Mouse (Mus musculus): ENCODE results near the gene Ugt1a9. TPM values are rescaled to one million over a fixed set of nuclear protein-coding genes. Genes with fewer than 3 reads are reported as not detected.

Gene Ugt1a9
- polyA plus RNA-seq, 1 experiment: not detected

- Histone ChIP-seq H3K27me3 (ENCODE audit: control insufficient read depth, insufficient read depth, low read length) (no peaks in the 10 kb centered on the region), H3K4me1 (ENCODE audit: control insufficient read depth, insufficient read depth, insufficient read length) (no peaks in the 10 kb centered on the region), H3K27ac (ENCODE audit: insufficient read depth, low read length) (no peak overlapping the region), H3K4me3 (ENCODE audit: extremely low read depth, insufficient read depth, insufficient read length) (no peak overlapping the region), H3K36me3 (ENCODE audit: control insufficient read depth, insufficient read depth, low read length) (no peaks in the 10 kb centered on the region)
- TF ChIP-seq CTCF (IDR thresholded peaks at IDR 0.05; ENCODE audit: extremely low read depth, insufficient read depth, insufficient read length, insufficient replicate concordance) (no peak), POLR2A (IDR thresholded peaks at IDR 0.05; ENCODE audit: low read depth, low read length) (no peak)
- DNase-seq (ENCODE audit: low read depth in 1 of 2, low spot score in 2 of 2): no peak
- WGBS: 67% methylated on average over 14 of the region's 14 CpGs
Measured at GRCm38 (mm10) chr1:88233421-88234247, 163.0 kb downstream of the Ugt1a9 start.

GRCm38 (mm10) chr1:88234248-88234610 is 163.6 kb downstream of the Ugt1a9 start:
- no peaks in the 10 kb centered on the region for H3K36me3 ChIP-seq (ENCODE audit: control insufficient read depth, insufficient read depth, low read length)
- no peaks in the 10 kb centered on the region for H3K4me1 ChIP-seq (ENCODE audit: control insufficient read depth, insufficient read depth, insufficient read length)
- WGBS: 64% methylated on average over 4 of the region's 4 CpGs
- DNase-seq (ENCODE audit: low read depth in 1 of 2, low spot score in 2 of 2): no peak
- no peak for TF ChIP-seq CTCF (IDR thresholded peaks at IDR 0.05; ENCODE audit: extremely low read depth, insufficient read depth, insufficient read length, insufficient replicate concordance)
- TF ChIP-seq POLR2A (IDR thresholded peaks at IDR 0.05; ENCODE audit: low read depth, low read length): no peak
- H3K27me3 ChIP-seq (ENCODE audit: control insufficient read depth, insufficient read depth, low read length): no peaks in the 10 kb centered on the region
- no peak overlapping the region for H3K4me3 ChIP-seq (ENCODE audit: extremely low read depth, insufficient read depth, insufficient read length)
- H3K27ac ChIP-seq (ENCODE audit: insufficient read depth, low read length): no peak overlapping the region

- Histone ChIP-seq H3K4me1 (ENCODE audit: control insufficient read depth, insufficient read depth, insufficient read length) (no peaks in the 10 kb centered on the region), H3K4me3 (ENCODE audit: extremely low read depth, insufficient read depth, insufficient read length) (no peak overlapping the region), H3K36me3 (ENCODE audit: control insufficient read depth, insufficient read depth, low read length) (no peaks in the 10 kb centered on the region), H3K27me3 (ENCODE audit: control insufficient read depth, insufficient read depth, low read length) (no peaks in the 10 kb centered on the region), H3K27ac (ENCODE audit: insufficient read depth, low read length) (no peak overlapping the region)
- 43% methylated on average over 5 of the region's 5 CpGs for WGBS
- DNase-seq (ENCODE audit: low read depth in 1 of 2, low spot score in 2 of 2): no peak
- no peak for TF ChIP-seq CTCF (IDR thresholded peaks at IDR 0.05; ENCODE audit: extremely low read depth, insufficient read depth, insufficient read length, insufficient replicate concordance)
- TF ChIP-seq POLR2A (IDR thresholded peaks at IDR 0.05; ENCODE audit: low read depth, low read length): no peak
Measured at GRCm38 (mm10) chr1:88234646-88235045, 164.0 kb downstream of the Ugt1a9 start.

- H3K27me3 ChIP-seq (ENCODE audit: control insufficient read depth, insufficient read depth, low read length): no peaks in the 10 kb centered on the region
- WGBS: 66% methylated on average over 11 of the region's 11 CpGs
- no peaks in the 10 kb centered on the region for H3K36me3 ChIP-seq (ENCODE audit: control insufficient read depth, insufficient read depth, low read length)
- no peaks in the 10 kb centered on the region for H3K4me1 ChIP-seq (ENCODE audit: control insufficient read depth, insufficient read depth, insufficient read length)
- no peak for DNase-seq (ENCODE audit: low read depth in 1 of 2, low spot score in 2 of 2)
- TF ChIP-seq CTCF (IDR thresholded peaks at IDR 0.05; ENCODE audit: extremely low read depth, insufficient read depth, insufficient read length, insufficient replicate concordance) (no peak), POLR2A (IDR thresholded peaks at IDR 0.05; ENCODE audit: low read depth, low read length) (no peak)
- no peak overlapping the region for H3K4me3 ChIP-seq (ENCODE audit: extremely low read depth, insufficient read depth, insufficient read length)
- H3K27ac ChIP-seq (ENCODE audit: insufficient read depth, low read length): no peak overlapping the region
Measured at GRCm38 (mm10) chr1:88235046-88235893, 164.7 kb downstream of the Ugt1a9 start.

- TF ChIP-seq CTCF (IDR thresholded peaks at IDR 0.05; ENCODE audit: extremely low read depth, insufficient read depth, insufficient read length, insufficient replicate concordance) (no peak), POLR2A (IDR thresholded peaks at IDR 0.05; ENCODE audit: low read depth, low read length) (no peak)
- no peaks in the 10 kb centered on the region for H3K36me3 ChIP-seq (ENCODE audit: control insufficient read depth, insufficient read depth, low read length)
- DNase-seq (ENCODE audit: low read depth in 1 of 2, low spot score in 2 of 2): no peak
- no peaks in the 10 kb centered on the region for H3K27me3 ChIP-seq (ENCODE audit: control insufficient read depth, insufficient read depth, low read length)
- 62% methylated on average over 4 of the region's 4 CpGs for WGBS
- no peak overlapping the region for H3K4me3 ChIP-seq (ENCODE audit: extremely low read depth, insufficient read depth, insufficient read length)
- no peaks in the 10 kb centered on the region for H3K4me1 ChIP-seq (ENCODE audit: control insufficient read depth, insufficient read depth, insufficient read length)
- no peak overlapping the region for H3K27ac ChIP-seq (ENCODE audit: insufficient read depth, low read length)
Measured at GRCm38 (mm10) chr1:88235894-88236415, 165.4 kb downstream of the Ugt1a9 start.

GRCm38 (mm10) chr1:88237311-88237710 is 166.7 kb downstream of the Ugt1a9 start:
- no peak for DNase-seq (ENCODE audit: low read depth in 1 of 2, low spot score in 2 of 2)
- no peak for TF ChIP-seq CTCF (IDR thresholded peaks at IDR 0.05; ENCODE audit: extremely low read depth, insufficient read depth, insufficient read length, insufficient replicate concordance)
- no peak for TF ChIP-seq POLR2A (IDR thresholded peaks at IDR 0.05; ENCODE audit: low read depth, low read length)

More at GRCm38 (mm10) chr1:88237311-88237710, 166.7 kb downstream of the Ugt1a9 start:
- H3K4me3 ChIP-seq (ENCODE audit: extremely low read depth, insufficient read depth, insufficient read length): no peak overlapping the region
- H3K27me3 ChIP-seq (ENCODE audit: control insufficient read depth, insufficient read depth, low read length): no peaks in the 10 kb centered on the region
- no peak overlapping the region for H3K27ac ChIP-seq (ENCODE audit: insufficient read depth, low read length)
- WGBS: 76% methylated on average over 5 of the region's 5 CpGs
- no peaks in the 10 kb centered on the region for H3K36me3 ChIP-seq (ENCODE audit: control insufficient read depth, insufficient read depth, low read length)
- no peaks in the 10 kb centered on the region for H3K4me1 ChIP-seq (ENCODE audit: control insufficient read depth, insufficient read depth, insufficient read length)
